Mouse (Mus musculus): Measurements from ENCODE around the gene Vmn1r77.
"Not testable (repeated sequence)": the region's sequence is repeated elsewhere in the genome, so short reads cannot be mapped to it uniquely, and the experiment has no call there.

The Vmn1r77 gene

DNA sequence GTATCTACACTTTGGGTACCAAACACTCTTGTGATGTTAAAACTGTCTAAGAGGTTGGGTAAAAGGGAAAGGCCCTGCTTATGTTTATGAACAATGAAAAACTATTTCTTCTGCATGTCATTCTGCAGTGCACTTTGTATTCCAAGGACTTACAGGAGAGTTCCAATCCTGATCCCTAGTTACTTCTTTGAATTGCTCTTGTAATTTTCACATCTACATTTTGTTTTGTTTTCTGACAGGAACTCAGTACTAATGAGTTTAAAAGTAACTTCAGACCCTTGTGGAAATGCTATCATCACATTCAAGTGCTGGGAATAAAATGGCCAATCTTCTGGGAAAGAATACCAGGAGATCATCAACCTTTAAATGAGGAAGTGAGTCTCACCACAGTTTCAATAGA, at the start of gene Vmn1r77:
Gene Vmn1r77, plus strand, starts transcription at position 301 of the 400 bp plus-strand sequence.
- not testable (repeated sequence) for DNase-seq (ENCODE audit: low read depth, low spot score)

DNA sequence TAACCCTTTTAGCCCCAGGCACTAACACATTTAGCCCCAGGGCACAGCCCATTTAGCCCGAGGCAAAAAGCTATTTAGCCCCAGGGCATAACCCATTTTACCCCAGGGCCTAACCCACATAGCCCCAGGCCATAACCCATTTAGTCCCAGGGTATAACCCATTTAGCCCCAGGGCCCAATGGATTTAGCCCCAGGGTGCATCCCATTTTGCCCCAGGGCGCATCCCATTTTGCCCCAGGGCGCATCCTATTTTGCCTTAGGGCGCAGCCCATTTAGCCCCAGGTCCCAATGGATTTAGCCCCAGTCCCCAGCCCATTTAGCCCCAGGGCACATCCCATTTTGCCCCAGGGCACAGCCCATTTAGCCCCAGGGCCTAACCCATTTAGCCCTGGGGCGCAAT, 25.1 kb upstream of the Vmn1r77 start:
- not testable (repeated sequence) for DNase-seq (ENCODE audit: low read depth, low spot score)

DNA sequence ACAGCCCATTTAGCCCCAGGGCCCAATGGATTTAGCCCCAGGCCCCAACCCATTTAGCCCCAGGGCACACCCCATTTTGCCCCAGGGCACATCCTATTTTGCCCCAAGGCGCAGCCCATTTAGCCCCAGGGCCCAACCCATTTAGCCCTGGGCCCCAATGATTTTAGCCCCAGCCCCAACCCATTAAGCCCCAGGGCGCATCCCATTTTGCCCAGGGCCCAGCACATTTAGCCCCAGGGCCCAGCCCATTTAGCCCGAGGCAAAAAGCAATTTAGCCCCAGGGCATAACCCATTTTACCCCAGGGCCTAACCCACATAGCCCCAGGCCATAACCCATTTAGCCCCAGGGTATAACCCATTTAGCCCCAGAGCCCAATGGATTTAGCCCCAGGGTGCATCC, 24.2 kb upstream of the Vmn1r77 start:
- not testable (repeated sequence) for DNase-seq (ENCODE audit: low read depth, low spot score)

DNA sequence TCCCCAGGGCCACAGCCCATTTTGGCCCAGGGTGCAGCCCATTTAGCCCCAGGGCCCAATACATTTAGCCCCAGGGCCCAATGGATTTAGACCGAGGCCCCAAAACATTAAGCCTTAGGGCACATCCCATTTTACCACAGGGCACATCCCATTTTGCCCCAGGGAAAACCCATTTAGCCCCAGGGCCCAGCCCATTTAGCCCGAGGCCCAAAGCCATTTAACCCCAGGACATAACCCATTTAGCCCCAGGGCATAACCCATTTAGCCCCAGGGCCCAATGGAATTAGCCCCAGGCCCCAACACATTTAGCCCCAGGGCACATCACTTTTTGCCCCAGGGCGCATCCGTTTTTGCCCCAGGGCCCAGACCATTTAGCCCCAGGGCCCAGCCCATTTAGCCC, 23.4 kb upstream of the Vmn1r77 start:
- DNase-seq (ENCODE audit: low read depth, low spot score), result no peak

DNA sequence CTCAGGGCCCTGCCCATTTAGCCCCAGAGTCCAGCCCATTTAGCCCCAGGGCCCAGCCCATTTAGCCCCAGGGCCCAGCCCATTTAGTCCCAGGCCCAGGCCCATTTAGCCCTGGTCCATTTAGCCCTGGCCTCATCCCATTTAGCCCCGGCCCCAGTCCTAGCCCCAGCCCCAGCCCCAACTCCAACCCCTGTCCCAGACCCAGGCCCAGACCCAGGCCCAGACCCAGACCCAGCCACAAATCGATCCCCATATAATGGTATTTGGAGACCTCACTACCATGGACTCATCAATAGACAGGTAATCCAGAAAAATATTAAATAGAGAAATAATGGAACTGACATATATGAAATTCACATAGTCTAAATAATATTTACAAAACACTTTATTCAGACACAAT, 18.7 kb upstream of the Vmn1r77 start:
- not testable (repeated sequence) for DNase-seq (ENCODE audit: low read depth, low spot score)

DNA sequence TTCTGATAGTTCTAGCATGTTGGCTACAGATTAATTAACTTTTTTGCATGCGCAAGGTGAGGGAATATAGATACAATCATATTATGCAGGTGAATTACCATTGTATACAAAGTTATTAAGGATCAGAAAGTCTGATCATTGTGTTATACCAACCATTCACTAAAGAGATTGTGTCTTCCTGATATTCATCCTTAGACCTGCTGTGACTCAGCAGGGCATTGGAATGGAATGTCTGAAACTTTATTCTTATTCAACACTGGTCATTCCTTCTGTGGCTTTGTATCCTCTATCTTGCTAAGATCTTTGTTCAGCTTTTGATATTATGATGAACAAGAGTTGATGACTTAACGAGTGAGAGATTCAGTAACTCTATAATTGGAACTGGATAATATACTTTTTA, 4.1 kb downstream of the Vmn1r77 start:
- no peak for DNase-seq (ENCODE audit: low read depth, low spot score)

All from retina, adult 2 months (tissue).